Mouse (Mus musculus) spleen, adult 2 months (tissue): ENCODE results near the gene Bbs12.

Experiments used
- CTCF ChIP-seq: fragments of 200-500 bp; IDR thresholded peaks from 2 replicates; pipeline ENCODE4 v1.5.1; 2011; ENCODE audit warnings: mild to moderate bottlenecking, inconsistent platforms; ENCODE audit not compliant: insufficient read depth, insufficient read length, insufficient replicate concordance; ENCODE audit errors: extremely low read depth
- POLR2A ChIP-seq: fragments of 200-500 bp; IDR thresholded peaks from 2 replicates; pipeline ENCODE4 v1.6.1; 2011; ENCODE audit warnings: low read depth, low read length, inconsistent platforms

DNA sequence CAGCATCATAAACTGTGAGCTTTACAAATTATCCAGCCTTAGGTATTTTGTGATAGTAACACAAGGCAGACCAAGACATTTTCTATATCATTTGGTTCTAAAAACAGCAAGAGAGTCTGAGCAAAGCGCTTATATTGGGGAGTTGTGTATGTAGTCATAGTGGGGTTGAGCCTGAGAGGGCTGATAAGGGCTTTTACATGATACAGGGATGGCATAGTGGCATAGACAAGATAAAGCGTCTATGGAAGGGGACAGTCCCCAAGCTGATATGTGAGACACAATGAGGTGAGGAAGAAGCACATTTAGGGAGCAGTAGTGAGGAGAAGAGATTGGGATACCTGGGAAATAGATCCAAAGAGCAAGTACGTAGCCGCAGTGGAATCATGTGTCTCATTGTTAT is 21.7 kb downstream of the Bbs12 start:
- TF ChIP-seq CTCF: no peak
- TF ChIP-seq POLR2A: no peak
